14 mouse cellular contexts compared by ENCODE assay signal in genomic region chr7:83598997-83599912, GRCm38 (mm10). TPM values are rescaled to one million over a fixed set of nuclear protein-coding genes. Genes with fewer than 3 reads are reported as not detected.
DNase-seq lines count a peak whose midpoint lies in the region; ATAC-seq lines count a peak whose summit lies in the region.
"Had no signal": no experiment of that assay in that cellular context is flagged by ENCODE, and none has a peak within 500 bp of the region (broad histone marks: within the 10 kb centered on the region; RNA-seq: fewer than 3 reads in every experiment).

No protein-coding gene starts in this region.

- peak; percentile 45; the same call in 1 of the 2 replicates for ATAC-seq in lung, embryonic 16.5 days (ENCODE audit: low read depth)
- peak; percentile 73 for ATAC-seq in common myeloid progenitor, adult 5-6 weeks (replicated peaks; ENCODE audit: low read depth, poor library complexity, severe bottlenecking)
- ATAC-seq in megakaryocyte-erythroid progenitor cell, adult 5-6 weeks (replicated peaks; ENCODE audit: low FRiP score, low TSS enrichment, poor library complexity, severe bottlenecking) = peak; percentile 61
- ATAC-seq in forebrain, embryonic 11.5 days (replicated peaks; ENCODE audit: low FRiP score) = no peak
- no peak for ATAC-seq in forebrain, embryonic 12.5 days (ENCODE audit: low FRiP score)

- no peak overlapping the region for H3K4me2 ChIP-seq in lung, embryonic 16.5 days (ENCODE audit: low read depth, low read length)
- H3K4me2 ChIP-seq in forebrain, embryonic 11.5 days (ENCODE audit: low read depth, low read length, severe bottlenecking) = no peak overlapping the region
- no peak overlapping the region for H3K4me2 ChIP-seq in forebrain, embryonic 12.5 days
- H3K4me2 ChIP-seq: embryonic facial prominence, embryonic 15.5 days; limb, embryonic 13.5 days; lung, embryonic 14.5 days; neural tube, embryonic 12.5 days had no signal

- H3K4me3 ChIP-seq in lung, embryonic 16.5 days (ENCODE audit: low read length) = no peak overlapping the region
- no peak overlapping the region for H3K4me3 ChIP-seq in forebrain, embryonic 11.5 days (ENCODE audit: low read depth, low read length)
- H3K4me3 ChIP-seq in forebrain, embryonic 12.5 days (replicated peaks) = no peak overlapping the region
- H3K4me3 ChIP-seq: embryonic facial prominence, embryonic 15.5 days; forebrain, embryonic 10.5 days; limb, embryonic 13.5 days; neural tube, embryonic 12.5 days had no signal

- no peaks in the 10 kb centered on the region for H3K9me3 ChIP-seq in lung, embryonic 16.5 days (ENCODE audit: control insufficient read depth, low read length)
- H3K9me3 ChIP-seq in forebrain, embryonic 11.5 days (ENCODE audit: control insufficient read depth, low read length) = no peaks in the 10 kb centered on the region
- no peaks in the 10 kb centered on the region for H3K9me3 ChIP-seq in forebrain, embryonic 12.5 days
- H3K9me3 ChIP-seq: embryonic facial prominence, embryonic 15.5 days; forebrain, embryonic 10.5 days; limb, embryonic 13.5 days; neural tube, embryonic 12.5 days had no signal

- 68% methylated on average over 13 of the region's 13 CpGs for WGBS in lung, embryonic 16.5 days
- 54% methylated on average over 13 of the region's 13 CpGs for WGBS in large intestine, adult 2 months
- WGBS in forebrain, embryonic 11.5 days = 92% methylated on average over 13 of the region's 13 CpGs
- 95% methylated on average over 13 of the region's 13 CpGs for WGBS in forebrain, embryonic 12.5 days

- no peaks in the 10 kb centered on the region for H3K4me1 ChIP-seq in lung, embryonic 16.5 days (replicated peaks; ENCODE audit: control insufficient read depth, insufficient read depth, low read length)
- no peaks in the 10 kb centered on the region for H3K4me1 ChIP-seq in forebrain, embryonic 11.5 days (replicated peaks; ENCODE audit: control insufficient read depth, insufficient read depth, low read length)
- H3K4me1 ChIP-seq in forebrain, embryonic 12.5 days = no peaks in the 10 kb centered on the region
- H3K4me1 ChIP-seq: forebrain, embryonic 10.5 days; neural tube, embryonic 12.5 days had no signal

- no peak overlapping the region for H3K9ac ChIP-seq in lung, embryonic 16.5 days (ENCODE audit: low read length)
- no peak overlapping the region for H3K9ac ChIP-seq in forebrain, embryonic 11.5 days (ENCODE audit: low read length)
- no peak overlapping the region for H3K9ac ChIP-seq in forebrain, embryonic 12.5 days
- H3K9ac ChIP-seq: embryonic facial prominence, embryonic 15.5 days; limb, embryonic 13.5 days; lung, embryonic 14.5 days; neural tube, embryonic 12.5 days had no signal

- no peaks in the 10 kb centered on the region for H3K36me3 ChIP-seq in lung, embryonic 16.5 days (ENCODE audit: control insufficient read depth, insufficient read depth, low read length)
- H3K36me3 ChIP-seq in forebrain, embryonic 11.5 days (ENCODE audit: control insufficient read depth, insufficient read depth, low read length) = no peaks in the 10 kb centered on the region
- H3K36me3 ChIP-seq in forebrain, embryonic 12.5 days (replicated peaks) = no peaks in the 10 kb centered on the region
- H3K36me3 ChIP-seq: embryonic facial prominence, embryonic 15.5 days; forebrain, embryonic 10.5 days; limb, embryonic 13.5 days; neural tube, embryonic 12.5 days had no signal

- H3K27me3 ChIP-seq in lung, embryonic 16.5 days (ENCODE audit: control insufficient read depth, insufficient read depth, low read depth, low read length) = no peaks in the 10 kb centered on the region
- no peaks in the 10 kb centered on the region for H3K27me3 ChIP-seq in forebrain, embryonic 11.5 days (ENCODE audit: control insufficient read depth, insufficient read depth, low read length)
- no peaks in the 10 kb centered on the region for H3K27me3 ChIP-seq in forebrain, embryonic 12.5 days
- H3K27me3 ChIP-seq: embryonic facial prominence, embryonic 15.5 days; limb, embryonic 13.5 days; neural tube, embryonic 12.5 days had no signal

- H3K27ac ChIP-seq in lung, embryonic 16.5 days (ENCODE audit: low read length) = no peak overlapping the region
- no peak overlapping the region for H3K27ac ChIP-seq in forebrain, embryonic 11.5 days (ENCODE audit: low read depth, low read length)
- no peak overlapping the region for H3K27ac ChIP-seq in forebrain, embryonic 12.5 days
- H3K27ac ChIP-seq: embryonic facial prominence, embryonic 15.5 days; forebrain, embryonic 10.5 days; limb, embryonic 13.5 days; neural tube, embryonic 12.5 days had no signal

- no peak for DNase-seq in lung, postnatal 36 days
- DNase-seq in large intestine, adult 2 months (ENCODE audit: low read depth, low spot score) = peak; percentile 6
- no peak for DNase-seq in forebrain, embryonic 11.5 days (ENCODE audit: low spot score)
- no peak for DNase-seq in kidney, postnatal 25 days

RNA-seq across cellular contexts. Expression of gene Tmc3, which starts 14.5 kb away (rescaled TPM):
- polyA plus RNA-seq in lung, embryonic 16.5 days (2015; fragmentation: Nextera tagmentation; extraction: Ambion mirVana) = 0.31 TPM in 1 of 2 replicates, not detected in the other
- 0.69 TPM in 1 of 2 replicates, not detected in the other for total RNA-seq in common myeloid progenitor, adult 5-6 weeks (2017)
- polyA plus RNA-seq in large intestine, adult 2 months (2012; rRNA removed) = 0.24 and 0.32 TPM in 2 replicates
- 0.42 and 0.77 TPM in 2 replicates for total RNA-seq in megakaryocyte-erythroid progenitor cell, adult 5-6 weeks (2014; fragmentation: Nextera tagmentation)
- 0.19 and 0.72 TPM in 2 replicates for total RNA-seq in megakaryocyte-erythroid progenitor cell, adult 5-6 weeks (2017)
- polyA plus RNA-seq in forebrain, embryonic 11.5 days (2014; fragmentation: Nextera tagmentation; extraction: Ambion mirVana) = 0.15 and 0.17 TPM in 2 replicates
- polyA plus RNA-seq in forebrain, embryonic 12.5 days (2016; fragmentation: Nextera tagmentation; extraction: Ambion mirVana) = 0.14 and 0.26 TPM in 2 replicates
- total RNA-seq: MEL had no signal

RNA-seq across cellular contexts. Expression of gene Stard5, which starts 32.5 kb away (rescaled TPM):
- 17.2 and 19.2 TPM in 2 replicates for polyA plus RNA-seq in lung, embryonic 16.5 days (2015; fragmentation: Nextera tagmentation; extraction: Ambion mirVana)
- total RNA-seq in common myeloid progenitor, adult 5-6 weeks (2017) = 5.8 and 6.1 TPM in 2 replicates
- 7.3 and 7.7 TPM in 2 replicates for polyA plus RNA-seq in large intestine, adult 2 months (2012; rRNA removed)
- 3.0 and 4.6 TPM in 2 replicates for total RNA-seq in megakaryocyte-erythroid progenitor cell, adult 5-6 weeks (2014; fragmentation: Nextera tagmentation)
- total RNA-seq in megakaryocyte-erythroid progenitor cell, adult 5-6 weeks (2017) = 3.3 and 5.0 TPM in 2 replicates
- 10.6 and 11.2 TPM in 2 replicates for polyA plus RNA-seq in forebrain, embryonic 11.5 days (2014; fragmentation: Nextera tagmentation; extraction: Ambion mirVana)
- 11.6 and 11.8 TPM in 2 replicates for polyA plus RNA-seq in forebrain, embryonic 12.5 days (2016; fragmentation: Nextera tagmentation; extraction: Ambion mirVana)

Comparison
In these comparisons a context has a peak if more than half of its experiments do, and no peak if none do; other contexts are left out.
1. ATAC-seq: peak in lung, embryonic 16.5 days (single experiment), common myeloid progenitor, adult 5-6 weeks (single experiment) and megakaryocyte-erythroid progenitor cell, adult 5-6 weeks (single experiment); none in forebrain, embryonic 11.5 days (single experiment) and forebrain, embryonic 12.5 days (single experiment).